Comparison of ENCODE assay signal across 7 mouse cellular contexts in genomic region chr15:89180571-89181229, GRCm38 (mm10). TPM values are rescaled to one million over a fixed set of nuclear protein-coding genes. Genes with fewer than 3 reads are reported as not detected.
A peak's percentile ranks its signal among the peaks of the same experiment; 100 is the strongest.
DNase-seq lines count a peak whose midpoint lies in the region; ATAC-seq and TF ChIP-seq lines count a peak whose summit lies in the region.

Gene Plxnb2, minus strand, starts transcription at chr15:89180788.

- peak within 1 kb of the TSS; percentile 96 for H3K4me2 ChIP-seq in hindbrain, postnatal 0 days (ENCODE audit: low read depth, low read length)

- H3K4me3 ChIP-seq in hindbrain, postnatal 0 days (ENCODE audit: low read length), result peak within 1 kb of the TSS; percentile 78

- peak within 1 kb of the TSS; percentile 94 for H3K9ac ChIP-seq in hindbrain, postnatal 0 days (replicated peaks; ENCODE audit: low read length)

- H3K9me3 ChIP-seq in hindbrain, postnatal 0 days (ENCODE audit: low read length), result no peaks in the 10 kb centered on the region

- H3K27ac ChIP-seq in hindbrain, postnatal 0 days, result peak within 1 kb of the TSS; percentile 94

- H3K4me1 ChIP-seq in hindbrain, postnatal 0 days (ENCODE audit: insufficient read depth, low read length), result peaks cover 35% of the 10 kb centered on the region

- no peaks in the 10 kb centered on the region for H3K27me3 ChIP-seq in hindbrain, postnatal 0 days (ENCODE audit: insufficient read depth, low read length)

- WGBS in hindbrain, postnatal 0 days, result under 1% methylated on average over 61 of the region's 72 CpGs

- peak; percentile 85 for DNase-seq in adrenal gland, adult 8-10 months
- peak; percentile 76 for DNase-seq in gastrocnemius, postnatal 10 days
- DNase-seq in hindbrain, postnatal 0 days (ENCODE audit: low spot score), result peak; percentile 94
- DNase-seq in left cerebral cortex, adult 8-10 months (ENCODE audit: low spot score in 2 of 2), result peak in 1 of 2 experiments; percentile 80
- peak; percentile 81 for DNase-seq in right cerebral cortex, postnatal 25 days

- H3K36me3 ChIP-seq in hindbrain, postnatal 0 days (ENCODE audit: insufficient read depth, low read length), result 0 out of 2 replicates have a peak, but pooled peaks cover 5% of the 10 kb centered on the region

- ATAC-seq in common myeloid progenitor, adult 5-6 weeks (replicated peaks; ENCODE audit: low read depth, poor library complexity, severe bottlenecking), result peak; percentile 33
- ATAC-seq in hindbrain, postnatal 0 days, result peak; percentile 89
- ATAC-seq in megakaryocyte, adult 5-6 weeks (ENCODE audit: poor library complexity, severe bottlenecking), result peak; percentile 28

- TF ChIP-seq CTCF in hindbrain, postnatal 0 days (IDR thresholded peaks at IDR 0.05; ENCODE audit: low read depth), result no peak

RNA-seq across cellular contexts. Expression of gene Plxnb2, which starts in this region (rescaled TPM):
- total RNA-seq in adrenal gland, adult 8-10 months (2022), result 100 to 1,000 TPM; 153 to 177 (median 157) TPM
- 20.2 and 29.2 TPM in 2 replicates for total RNA-seq in common myeloid progenitor, adult 5-6 weeks (2017)
- 10 to 100 TPM; 28.9 to 43.0 TPM for total RNA-seq in gastrocnemius, postnatal 10 days (2021)
- total RNA-seq in hindbrain, postnatal 0 days (2014; rRNA removed), result 239 and 274 TPM in 2 replicates
- polyA plus RNA-seq in hindbrain, postnatal 0 days (2015; fragmentation: Nextera tagmentation; extraction: Ambion mirVana), result 64.1 and 64.7 TPM in 2 replicates
- 10 to 100 TPM; 42.6 to 60.9 (median 54.8) TPM for total RNA-seq in left cerebral cortex, adult 8-10 months (2022)
- 95.9 and 101 TPM in 2 replicates for total RNA-seq in megakaryocyte, adult 5-6 weeks (2015)
- 111 and 118 TPM in 2 replicates for total RNA-seq in megakaryocyte, adult 5-6 weeks (2017)

Comparison
In these comparisons a context has a peak if more than half of its experiments do, and no peak if none do; other contexts are left out.
1. ATAC-seq: peak in every context shown above with its lines; median percentile 89 in hindbrain, postnatal 0 days; 33 in common myeloid progenitor, adult 5-6 weeks; 28 in megakaryocyte, adult 5-6 weeks.